Mouse (Mus musculus) hindbrain, embryonic 16.5 days (tissue): ENCODE results near the gene 1700011L22Rik. TPM values are rescaled to one million over a fixed set of nuclear protein-coding genes. Genes with fewer than 3 reads are reported as not detected.

Source experiments
- ATAC-seq: fragments of 200-750 bp; cut with Nextera tagmentation; 2 replicates; pipeline ENCODE4 v1.8.0; 2017; ENCODE audit warnings: moderate TSS enrichment, moderate library complexity
- H3K27ac ChIP-seq: fragments of 300-500 bp; sonication (generic); 2 replicates; pipeline ENCODE4 v1.5.1; 2014; ENCODE audit warnings: low read depth, mild to moderate bottlenecking, control low read depth, low read length, moderate library complexity
- H3K27me3 ChIP-seq: fragments of 300-500 bp; sonication (generic); replicated peaks from 2 replicates; pipeline ENCODE4 v1.6.1; 2014; ENCODE audit warnings: low read length; ENCODE audit not compliant: control insufficient read depth, insufficient read depth
- H3K36me3 ChIP-seq: fragments of 300-500 bp; sonication (generic); 2 replicates; pipeline ENCODE4 v1.6.1; 2014; ENCODE audit warnings: mild to moderate bottlenecking, low read length, moderate library complexity, mixed read lengths; ENCODE audit not compliant: control insufficient read depth, insufficient read depth
- H3K4me1 ChIP-seq: fragments of 300-500 bp; sonication (generic); 2 replicates; pipeline ENCODE4 v1.6.1; 2014; ENCODE audit warnings: low read depth, low read length; ENCODE audit not compliant: control insufficient read depth, insufficient read depth
- H3K4me2 ChIP-seq: fragments of 300-500 bp; sonication (generic); 2 replicates; pipeline ENCODE4 v1.6.1; 2014; ENCODE audit warnings: mild to moderate bottlenecking, low read length, control low read depth, moderate library complexity
- H3K4me3 ChIP-seq: fragments of 300-500 bp; sonication (generic); 2 replicates; pipeline ENCODE4 v1.5.1; 2014; ENCODE audit warnings: mild to moderate bottlenecking, low read length, control low read depth, moderate library complexity
- H3K9ac ChIP-seq: fragments of 300-500 bp; sonication (generic); 2 replicates; pipeline ENCODE4 v1.6.1; 2014; ENCODE audit warnings: low read depth, mild to moderate bottlenecking, control low read depth, low read length, moderate library complexity
- H3K9me3 ChIP-seq: fragments of 300-500 bp; sonication (generic); 2 replicates; pipeline ENCODE4 v1.6.1; 2014; ENCODE audit warnings: mild to moderate bottlenecking, low read length, moderate library complexity; ENCODE audit not compliant: control insufficient read depth
- WGBS: fragments of 180-500 bp; shearing (Covaris S2); extraction: QIAGEN DNeasy Blood & Tissue Kit; methylation state at CpG from one replicate; pipeline ENCODE4 v1.1.7; 2014; 5-methylcytosine and 5-hydroxymethylcytosine counted together
- polyA plus RNA-seq: library from polyadenylated mRNA; unstranded; fragments of >200 nt; fragmentation: Nextera tagmentation; extraction: Ambion mirVana; gene quantifications from 2 replicates; pipeline ENCODE4 v1.2.1, GENCODE M21; 2015

Gene 1700011L22Rik
- polyA plus RNA-seq, 1 experiment from 2014 or later: not detected

- Histone ChIP-seq H3K4me3 (no peak overlapping the region), H3K36me3 (no peaks in the 10 kb centered on the region)
These were observed 83.1 kb downstream of the 1700011L22Rik start for GRCm38 (mm10) chr8:79165276-79165675.

DNA sequence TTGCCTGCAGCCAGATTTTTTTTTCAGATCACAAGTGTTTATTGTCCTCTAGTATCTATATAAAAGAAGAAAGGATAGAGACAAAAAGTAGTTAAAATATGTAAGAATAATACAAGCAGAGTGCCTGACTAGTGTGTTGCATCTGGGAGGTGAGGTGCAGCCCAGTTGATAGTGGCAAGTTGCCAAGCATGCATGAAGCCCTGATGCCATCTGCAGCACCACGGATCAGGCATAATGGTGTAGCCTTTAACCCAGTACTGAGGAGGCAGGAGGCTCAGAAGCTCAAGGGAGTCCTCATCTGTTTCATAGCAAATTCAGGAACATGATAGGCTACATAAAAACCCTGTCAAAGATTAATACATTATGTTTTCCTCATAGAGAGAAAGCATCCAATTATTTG is 84.0 kb downstream of the 1700011L22Rik start:
- no peaks in the 10 kb centered on the region for H3K9me3 ChIP-seq
- no peak overlapping the region for H3K4me2 ChIP-seq
- H3K4me1 ChIP-seq: no peaks in the 10 kb centered on the region
- 20% methylated on average over 1 of the region's 1 CpGs for WGBS
- no peak overlapping the region for H3K9ac ChIP-seq
- H3K27me3 ChIP-seq: no peaks in the 10 kb centered on the region
- no peaks in the 10 kb centered on the region for H3K36me3 ChIP-seq
- no peak overlapping the region for H3K27ac ChIP-seq
- no peak for ATAC-seq
- H3K4me3 ChIP-seq: no peak overlapping the region

More at GRCm38 (mm10) chr8:79165276-79165675, 83.1 kb downstream of the 1700011L22Rik start:
- 84% methylated on average over 3 of the region's 3 CpGs for WGBS
- Histone ChIP-seq H3K9me3 (no peaks in the 10 kb centered on the region), H3K27ac (no peak overlapping the region), H3K4me1 (no peaks in the 10 kb centered on the region), H3K9ac (no peak overlapping the region), H3K27me3 (no peaks in the 10 kb centered on the region), H3K4me2 (no peak overlapping the region)
- no peak for ATAC-seq

DNA sequence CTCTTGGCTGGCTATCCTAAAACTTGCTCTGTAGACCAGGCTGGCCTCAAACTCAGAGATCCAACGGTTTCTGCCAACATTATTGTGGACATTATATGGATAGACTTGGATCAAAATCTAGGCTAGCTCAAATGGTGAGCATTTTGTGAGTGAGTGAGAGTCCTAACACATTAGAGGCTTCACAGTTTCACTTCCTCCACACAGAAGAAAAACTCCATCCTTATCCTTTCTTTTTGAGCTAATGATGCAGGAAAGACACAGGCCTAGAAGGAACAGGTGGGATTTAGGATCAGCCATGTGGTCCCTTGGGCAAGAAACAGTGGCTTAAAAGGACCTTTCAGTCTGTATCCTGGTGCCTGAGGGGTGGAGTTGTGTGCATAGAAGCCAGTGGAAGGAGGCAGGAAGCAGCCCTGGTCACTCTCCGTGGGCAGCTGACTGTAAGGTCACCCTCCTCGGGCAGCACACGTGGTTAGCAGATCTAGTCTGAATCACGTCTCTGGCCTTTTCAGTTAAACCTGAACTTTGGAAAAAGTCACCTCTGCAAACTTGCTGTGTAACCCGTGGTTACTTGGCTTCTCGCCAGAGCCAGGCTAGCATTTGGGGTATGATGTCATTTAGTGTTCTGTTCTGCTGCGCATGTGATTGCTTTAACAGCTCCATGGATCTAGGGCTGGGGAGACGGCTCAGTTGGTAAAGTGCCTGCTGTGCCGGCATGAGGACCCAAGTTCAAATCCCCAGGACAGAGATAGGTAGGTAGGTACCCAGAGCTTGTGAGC is 85.6 kb downstream of the 1700011L22Rik start:
- Histone ChIP-seq H3K9ac (no peak overlapping the region), H3K4me1 (no peaks in the 10 kb centered on the region), H3K27me3 (no peaks in the 10 kb centered on the region), H3K4me3 (no peak overlapping the region), H3K4me2 (no peak overlapping the region), H3K36me3 (no peaks in the 10 kb centered on the region), H3K27ac (peak overlapping the region; percentile 7; the same call in 1 of the 2 replicates), H3K9me3 (no peaks in the 10 kb centered on the region)
- peak; percentile 57; the same call in 1 of the 2 replicates for ATAC-seq
- 56% methylated on average over 10 of the region's 10 CpGs for WGBS

- no peak overlapping the region for H3K4me3 ChIP-seq
- H3K4me2 ChIP-seq: no peak overlapping the region
- WGBS: 82% methylated on average over 4 of the region's 4 CpGs
- no peak overlapping the region for H3K9ac ChIP-seq
- ATAC-seq: no peak
- no peaks in the 10 kb centered on the region for H3K4me1 ChIP-seq
- peaks cover 8% of the 10 kb centered on the region for H3K36me3 ChIP-seq
- no peak overlapping the region for H3K27ac ChIP-seq
- H3K27me3 ChIP-seq: no peaks in the 10 kb centered on the region
- H3K9me3 ChIP-seq: no peaks in the 10 kb centered on the region
These were observed 87.1 kb downstream of the 1700011L22Rik start for GRCm38 (mm10) chr8:79161172-79161778.

Other genes starting within 250 kb of the 1700011L22Rik start
- gene Zfp827, start 220.1 kb downstream of the 1700011L22Rik start, polyA plus RNA-seq: 9.2 and 10.1 TPM in 2 replicates
- 16.4 and 18.8 TPM in 2 replicates for gene Mmaa, start 46.4 kb upstream of the 1700011L22Rik start, polyA plus RNA-seq
- 55.2 and 62.3 TPM in 2 replicates for gene Smad1, start 150.9 kb upstream of the 1700011L22Rik start, polyA plus RNA-seq